Mouse (Mus musculus): Measurements from ENCODE around the gene Ncoa7. TPM values are rescaled to one million over a fixed set of nuclear protein-coding genes. Genes with fewer than 3 reads are reported as not detected.

The Ncoa7 gene
- polyA plus RNA-seq, 1 experiment = 2.7 TPM

DNA sequence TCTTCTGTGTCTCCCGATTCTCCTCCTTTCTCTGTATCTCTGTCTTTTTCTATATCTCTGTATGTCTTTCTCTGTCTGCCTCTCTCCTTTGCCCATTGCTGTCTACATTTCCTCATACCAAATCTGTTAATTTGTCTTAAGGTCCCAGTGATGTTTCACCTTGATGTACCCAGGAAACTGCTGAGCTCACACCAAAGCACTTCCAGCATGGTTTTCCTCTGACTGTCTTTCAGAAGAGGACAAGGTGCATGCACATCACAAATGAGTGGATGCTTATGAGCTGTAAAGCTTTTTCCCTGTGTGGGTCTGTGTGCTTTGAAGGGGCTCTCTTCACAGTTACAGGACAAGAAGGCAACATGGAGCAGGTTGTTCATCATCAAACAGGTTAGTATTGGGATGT is 34.3 kb downstream of the Ncoa7 start:
- Histone ChIP-seq H3K4me2 (ENCODE audit: low read depth) (no peak overlapping the region), H3K36me3 (ENCODE audit: control insufficient read depth, insufficient read depth) (no peaks in the 10 kb centered on the region), H3K79me2 (ENCODE audit: control insufficient read depth, insufficient read depth) (no peaks in the 10 kb centered on the region), H3ac (ENCODE audit: control insufficient read depth, insufficient read length) (no peak overlapping the region), H3K27me3 (ENCODE audit: control insufficient read depth, insufficient read depth, insufficient read length) (no peaks in the 10 kb centered on the region), H3K4me3 (no peak overlapping the region)
- TF ChIP-seq MYOD1 (IDR thresholded peaks at IDR 0.05; ENCODE audit: control insufficient read depth in 1 of 3, insufficient read length in 2 of 3, low read depth in 2 of 3) (no peak), MYOG (IDR thresholded peaks at IDR 0.05; ENCODE audit: control insufficient read depth in 1 of 3, insufficient read depth in 1 of 3, insufficient read length in 2 of 3, low read depth in 2 of 3) (no peak), E2F4 (IDR thresholded peaks at IDR 0.05; ENCODE audit: insufficient read depth) (no peak), POLR2AphosphoS2 (IDR thresholded peaks at IDR 0.05; ENCODE audit: insufficient read length, low read depth) (no peak), TCF12 (IDR thresholded peaks at IDR 0.05; ENCODE audit: insufficient read depth, poor library complexity, severe bottlenecking) (no peak), CEBPB (IDR thresholded peaks at IDR 0.05; ENCODE audit: insufficient read depth, poor library complexity, severe bottlenecking) (no peak), SRF (IDR thresholded peaks at IDR 0.05; ENCODE audit: control insufficient read depth, insufficient read length, low read depth) (no peak), USF1 (IDR thresholded peaks at IDR 0.05; ENCODE audit: low read depth) (no peak), REST (IDR thresholded peaks at IDR 0.05; ENCODE audit: insufficient read depth, insufficient read length) (no peak), POLR2A (IDR thresholded peaks at IDR 0.05; ENCODE audit: insufficient read length, low read depth) (no peak), MAX (IDR thresholded peaks at IDR 0.05; ENCODE audit: low read depth) (no peak), TCF3 (IDR thresholded peaks at IDR 0.05; ENCODE audit: insufficient read length, low read depth) (no peak)

DNA sequence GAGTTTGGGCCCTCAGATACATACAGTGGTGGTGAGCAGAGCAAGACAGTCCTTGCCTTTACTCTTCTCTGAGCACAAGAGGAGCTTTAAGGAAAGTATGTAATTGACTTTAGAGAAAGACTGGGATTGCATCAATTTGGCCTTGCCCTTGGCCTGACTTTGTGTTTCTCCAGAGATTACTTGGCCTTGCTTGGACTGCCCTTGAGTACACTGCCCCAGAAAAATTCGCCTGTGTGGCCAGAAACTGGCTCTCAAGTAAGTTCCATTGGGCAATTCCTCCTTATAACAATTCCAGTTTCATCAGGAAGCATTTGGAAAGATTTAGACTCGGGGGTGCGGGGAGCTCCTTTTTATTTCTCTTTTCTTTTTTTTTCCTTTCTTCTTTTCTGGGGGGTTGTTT is 34.9 kb downstream of the Ncoa7 start:
- Histone ChIP-seq H3K4me2 (ENCODE audit: low read depth) (no peak overlapping the region), H3K4me3 (no peak overlapping the region), H3K27me3 (ENCODE audit: control insufficient read depth, insufficient read depth, insufficient read length) (no peaks in the 10 kb centered on the region), H3K36me3 (ENCODE audit: control insufficient read depth, insufficient read depth) (no peaks in the 10 kb centered on the region), H3ac (ENCODE audit: control insufficient read depth, insufficient read length) (no peak overlapping the region), H3K79me2 (ENCODE audit: control insufficient read depth, insufficient read depth) (no peaks in the 10 kb centered on the region)
- no peak for TF ChIP-seq USF1 (IDR thresholded peaks at IDR 0.05; ENCODE audit: low read depth)
- TF ChIP-seq MYOG (IDR thresholded peaks at IDR 0.05; ENCODE audit: control insufficient read depth in 1 of 3, insufficient read depth in 1 of 3, insufficient read length in 2 of 3, low read depth in 2 of 3) = no peak
- TF ChIP-seq TCF3 (IDR thresholded peaks at IDR 0.05; ENCODE audit: insufficient read length, low read depth) = no peak
- TF ChIP-seq TCF12 (IDR thresholded peaks at IDR 0.05; ENCODE audit: insufficient read depth, poor library complexity, severe bottlenecking) = no peak
- no peak for TF ChIP-seq E2F4 (IDR thresholded peaks at IDR 0.05; ENCODE audit: insufficient read depth)
- TF ChIP-seq POLR2A (IDR thresholded peaks at IDR 0.05; ENCODE audit: insufficient read length, low read depth) = no peak
- no peak for TF ChIP-seq MYOD1 (IDR thresholded peaks at IDR 0.05; ENCODE audit: control insufficient read depth in 1 of 3, insufficient read length in 2 of 3, low read depth in 2 of 3)
- TF ChIP-seq MAX (IDR thresholded peaks at IDR 0.05; ENCODE audit: low read depth) = no peak
- TF ChIP-seq REST (IDR thresholded peaks at IDR 0.05; ENCODE audit: insufficient read depth, insufficient read length) = no peak
- no peak for TF ChIP-seq SRF (IDR thresholded peaks at IDR 0.05; ENCODE audit: control insufficient read depth, insufficient read length, low read depth)
- no peak for TF ChIP-seq CEBPB (IDR thresholded peaks at IDR 0.05; ENCODE audit: insufficient read depth, poor library complexity, severe bottlenecking)
- TF ChIP-seq POLR2AphosphoS2 (IDR thresholded peaks at IDR 0.05; ENCODE audit: insufficient read length, low read depth) = no peak

DNA sequence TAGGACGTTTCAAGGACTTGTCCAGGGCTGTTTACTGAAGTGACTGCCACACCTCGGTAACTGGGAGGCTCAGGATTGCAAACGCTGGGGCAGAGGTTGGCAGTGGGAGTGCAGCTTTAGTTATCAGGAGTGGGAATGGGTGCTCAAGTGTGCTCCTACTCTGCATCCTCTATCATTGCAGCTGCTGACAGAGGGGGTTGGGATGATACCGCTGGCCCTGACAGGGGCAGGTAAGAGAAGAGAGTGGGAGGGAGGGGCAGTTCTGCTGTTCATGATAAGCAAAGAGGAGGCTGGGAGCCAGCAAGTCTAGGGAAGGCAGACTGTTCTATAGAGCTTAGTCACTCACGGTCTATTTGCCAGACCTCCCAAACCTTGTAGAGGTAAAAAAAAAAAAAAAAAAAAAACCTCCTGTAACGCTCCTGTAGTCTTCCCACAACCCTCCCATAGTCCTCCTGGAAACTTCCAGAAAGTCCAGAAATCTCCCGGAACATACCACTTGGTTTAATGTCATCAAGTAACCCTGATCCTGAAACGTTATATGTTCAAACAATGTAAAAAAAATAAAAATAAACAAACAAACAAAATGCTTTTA is 39.9 kb downstream of the Ncoa7 start:
- Histone ChIP-seq H3K4me2 (ENCODE audit: low read depth) (no peak overlapping the region), H3K4me3 (no peak overlapping the region), H3ac (ENCODE audit: control insufficient read depth, insufficient read length) (no peak overlapping the region), H3K79me2 (ENCODE audit: control insufficient read depth, insufficient read depth) (no peaks in the 10 kb centered on the region), H3K36me3 (ENCODE audit: control insufficient read depth, insufficient read depth) (no peaks in the 10 kb centered on the region), H3K27me3 (ENCODE audit: control insufficient read depth, insufficient read depth, insufficient read length) (no peaks in the 10 kb centered on the region)
- TF ChIP-seq POLR2A (IDR thresholded peaks at IDR 0.05; ENCODE audit: insufficient read length, low read depth) = no peak
- no peak for TF ChIP-seq MYOG (IDR thresholded peaks at IDR 0.05; ENCODE audit: control insufficient read depth in 1 of 3, insufficient read depth in 1 of 3, insufficient read length in 2 of 3, low read depth in 2 of 3)
- TF ChIP-seq CEBPB (IDR thresholded peaks at IDR 0.05; ENCODE audit: insufficient read depth, poor library complexity, severe bottlenecking) = no peak
- no peak for TF ChIP-seq TCF3 (IDR thresholded peaks at IDR 0.05; ENCODE audit: insufficient read length, low read depth)
- no peak for TF ChIP-seq REST (IDR thresholded peaks at IDR 0.05; ENCODE audit: insufficient read depth, insufficient read length)
- no peak for TF ChIP-seq USF1 (IDR thresholded peaks at IDR 0.05; ENCODE audit: low read depth)
- TF ChIP-seq MAX (IDR thresholded peaks at IDR 0.05; ENCODE audit: low read depth) = no peak
- no peak for TF ChIP-seq POLR2AphosphoS2 (IDR thresholded peaks at IDR 0.05; ENCODE audit: insufficient read length, low read depth)
- TF ChIP-seq TCF12 (IDR thresholded peaks at IDR 0.05; ENCODE audit: insufficient read depth, poor library complexity, severe bottlenecking) = no peak
- TF ChIP-seq MYOD1 (IDR thresholded peaks at IDR 0.05; ENCODE audit: control insufficient read depth in 1 of 3, insufficient read length in 2 of 3, low read depth in 2 of 3) = no peak
- no peak for TF ChIP-seq SRF (IDR thresholded peaks at IDR 0.05; ENCODE audit: control insufficient read depth, insufficient read length, low read depth)
- TF ChIP-seq E2F4 (IDR thresholded peaks at IDR 0.05; ENCODE audit: insufficient read depth) = no peak

DNA sequence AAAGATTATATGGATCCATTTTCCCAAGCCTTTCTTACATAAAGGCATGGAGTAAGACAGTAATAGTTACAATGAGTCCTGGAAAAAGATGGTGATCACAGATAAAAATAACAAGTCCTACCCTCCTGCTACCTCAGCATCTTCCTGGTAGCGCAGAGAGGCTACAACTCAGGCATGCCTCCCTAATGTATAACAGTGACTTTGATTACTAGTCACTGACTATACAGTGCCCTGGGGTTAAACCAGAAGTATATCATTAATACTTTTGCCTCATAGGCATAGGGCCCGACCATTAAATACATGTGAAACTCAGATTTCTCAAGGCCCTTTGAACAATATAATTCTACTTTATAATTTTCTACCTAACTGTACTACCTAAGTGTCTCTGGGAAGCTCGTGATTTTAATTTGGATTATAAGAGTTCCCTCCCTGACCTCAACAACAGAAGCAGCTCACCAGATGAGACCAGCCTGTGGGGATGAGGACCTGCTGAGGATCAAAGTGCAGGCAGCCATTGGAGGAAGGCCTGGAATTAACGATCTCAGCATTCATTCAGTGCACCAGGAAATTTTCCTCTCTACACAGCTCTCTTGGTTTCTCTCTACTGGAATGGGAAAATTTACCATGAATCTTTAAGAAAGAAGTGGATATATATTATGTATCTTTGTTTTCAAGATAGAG is 40.7 kb downstream of the Ncoa7 start:
- Histone ChIP-seq H3K79me2 (ENCODE audit: control insufficient read depth, insufficient read depth) (no peaks in the 10 kb centered on the region), H3K4me2 (ENCODE audit: low read depth) (no peak overlapping the region), H3K4me3 (no peak overlapping the region), H3K27me3 (ENCODE audit: control insufficient read depth, insufficient read depth, insufficient read length) (no peaks in the 10 kb centered on the region), H3ac (ENCODE audit: control insufficient read depth, insufficient read length) (no peak overlapping the region), H3K36me3 (ENCODE audit: control insufficient read depth, insufficient read depth) (no peaks in the 10 kb centered on the region)
- TF ChIP-seq REST (IDR thresholded peaks at IDR 0.05; ENCODE audit: insufficient read depth, insufficient read length) (no peak), SRF (IDR thresholded peaks at IDR 0.05; ENCODE audit: control insufficient read depth, insufficient read length, low read depth) (no peak), POLR2A (IDR thresholded peaks at IDR 0.05; ENCODE audit: insufficient read length, low read depth) (no peak), TCF3 (IDR thresholded peaks at IDR 0.05; ENCODE audit: insufficient read length, low read depth) (no peak), MYOD1 (IDR thresholded peaks at IDR 0.05; ENCODE audit: control insufficient read depth in 1 of 3, insufficient read length in 2 of 3, low read depth in 2 of 3) (no peak), MYOG (IDR thresholded peaks at IDR 0.05; ENCODE audit: control insufficient read depth in 1 of 3, insufficient read depth in 1 of 3, insufficient read length in 2 of 3, low read depth in 2 of 3) (no peak), USF1 (IDR thresholded peaks at IDR 0.05; ENCODE audit: low read depth) (no peak), MAX (IDR thresholded peaks at IDR 0.05; ENCODE audit: low read depth) (no peak), POLR2AphosphoS2 (IDR thresholded peaks at IDR 0.05; ENCODE audit: insufficient read length, low read depth) (no peak), TCF12 (IDR thresholded peaks at IDR 0.05; ENCODE audit: insufficient read depth, poor library complexity, severe bottlenecking) (no peak), E2F4 (IDR thresholded peaks at IDR 0.05; ENCODE audit: insufficient read depth) (no peak), CEBPB (IDR thresholded peaks at IDR 0.05; ENCODE audit: insufficient read depth, poor library complexity, severe bottlenecking) (no peak)

All from myocyte (in vitro differentiated cells).